Mouse (Mus musculus) heart, embryonic 15.5 days (tissue): Measurements from ENCODE around the gene Lamb1. TPM values are rescaled to one million over a fixed set of nuclear protein-coding genes. Genes with fewer than 3 reads are reported as not detected.

Source experiments
- ATAC-seq: fragments of 200-750 bp; cut with Nextera tagmentation; replicated peaks from 2 replicates; pipeline ENCODE4 v1.8.0; 2017; ENCODE audit warnings: low read depth, moderate TSS enrichment; ENCODE audit not compliant: insufficient number of reproducible peaks, insufficient read depth, low FRiP score
- H3K27ac ChIP-seq: fragments of 300-500 bp; sonication (generic); 2 replicates; pipeline ENCODE4 v1.5.1; 2015; ENCODE audit warnings: mild to moderate bottlenecking, inconsistent platforms
- H3K27me3 ChIP-seq: fragments of 300-500 bp; sonication (generic); 2 replicates; pipeline ENCODE4 v1.6.1; 2015; ENCODE audit warnings: inconsistent platforms
- H3K36me3 ChIP-seq: fragments of 300-500 bp; sonication (generic); 2 replicates; pipeline ENCODE4 v1.6.1; 2015; ENCODE audit warnings: mild to moderate bottlenecking, inconsistent platforms
- H3K4me1 ChIP-seq: fragments of 300-500 bp; sonication (generic); replicated peaks from 2 replicates; pipeline ENCODE4 v1.6.1; 2015; ENCODE audit warnings: inconsistent platforms
- H3K4me2 ChIP-seq: fragments of 300-500 bp; sonication (generic); 2 replicates; pipeline ENCODE4 v1.6.1; 2015; ENCODE audit warnings: inconsistent platforms, mild to moderate bottlenecking, moderate library complexity
- H3K4me3 ChIP-seq: fragments of 300-500 bp; sonication (generic); 2 replicates; pipeline ENCODE4 v1.5.1; 2015; ENCODE audit warnings: mild to moderate bottlenecking, inconsistent platforms
- H3K9ac ChIP-seq: fragments of 300-500 bp; sonication (generic); 2 replicates; pipeline ENCODE4 v1.6.1; 2015; ENCODE audit warnings: mild to moderate bottlenecking, inconsistent platforms
- H3K9me3 ChIP-seq: fragments of 300-500 bp; sonication (generic); replicated peaks from 2 replicates; pipeline ENCODE4 v1.6.1; 2016; ENCODE audit warnings: inconsistent platforms
- WGBS: fragments of 180-500 bp; shearing (Covaris S2); methylation state at CpG from one replicate; pipeline ENCODE4 v1.1.7; 2015; ENCODE audit warnings: mixed read lengths; 5-methylcytosine and 5-hydroxymethylcytosine counted together
- polyA plus RNA-seq: library from polyadenylated mRNA; unstranded; fragments of >200 nt; fragmentation: Nextera tagmentation; extraction: Ambion mirVana; gene quantifications from 2 replicates; pipeline ENCODE4 v1.2.1, GENCODE M21; 2015

Gene Lamb1
- polyA plus RNA-seq, 1 experiment from 2014 or later, result 90.9 TPM

GRCm38 (mm10) chr12:31283617-31284136 lies 18.6 kb downstream of the Lamb1 start:
- H3K27ac ChIP-seq, result no peak overlapping the region
- no peak for ATAC-seq
- no peak overlapping the region for H3K9ac ChIP-seq
- 67% methylated on average over 4 of the region's 4 CpGs for WGBS
- no peaks in the 10 kb centered on the region for H3K9me3 ChIP-seq
- H3K4me3 ChIP-seq, result no peak overlapping the region
- H3K4me2 ChIP-seq, result no peak overlapping the region
- peaks cover 39% of the 10 kb centered on the region for H3K4me1 ChIP-seq
- H3K36me3 ChIP-seq, result peaks cover 88% of the 10 kb centered on the region
- H3K27me3 ChIP-seq, result no peaks in the 10 kb centered on the region

DNA sequence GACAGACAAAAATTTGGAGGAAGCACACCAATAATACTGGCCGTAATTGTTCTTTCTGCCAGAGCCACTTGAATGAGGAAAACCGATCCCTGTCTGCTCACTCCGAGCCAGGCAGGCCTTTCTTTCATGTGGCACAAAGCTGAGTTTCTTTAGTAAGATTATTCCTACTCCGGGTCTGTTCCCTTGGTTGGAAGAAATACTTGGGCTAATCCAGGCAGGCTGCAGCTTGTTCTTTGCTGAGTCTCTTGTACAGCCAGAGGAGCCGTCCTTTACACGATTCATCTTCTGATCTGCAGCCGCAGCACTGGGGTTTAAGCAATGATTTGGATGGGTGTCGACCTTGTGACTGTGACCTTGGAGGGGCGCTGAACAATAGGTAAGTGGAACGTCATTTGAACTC lies 24.0 kb downstream of the Lamb1 start:
- 92% methylated on average over 10 of the region's 10 CpGs for WGBS
- Histone ChIP-seq H3K9me3 (no peaks in the 10 kb centered on the region), H3K9ac (no peak overlapping the region), H3K4me2 (no peak overlapping the region), H3K36me3 (peaks cover 71% of the 10 kb centered on the region), H3K4me3 (no peak overlapping the region), H3K27me3 (no peaks in the 10 kb centered on the region), H3K4me1 (peaks cover 32% of the 10 kb centered on the region), H3K27ac (no peak overlapping the region)
- no peak for ATAC-seq

DNA sequence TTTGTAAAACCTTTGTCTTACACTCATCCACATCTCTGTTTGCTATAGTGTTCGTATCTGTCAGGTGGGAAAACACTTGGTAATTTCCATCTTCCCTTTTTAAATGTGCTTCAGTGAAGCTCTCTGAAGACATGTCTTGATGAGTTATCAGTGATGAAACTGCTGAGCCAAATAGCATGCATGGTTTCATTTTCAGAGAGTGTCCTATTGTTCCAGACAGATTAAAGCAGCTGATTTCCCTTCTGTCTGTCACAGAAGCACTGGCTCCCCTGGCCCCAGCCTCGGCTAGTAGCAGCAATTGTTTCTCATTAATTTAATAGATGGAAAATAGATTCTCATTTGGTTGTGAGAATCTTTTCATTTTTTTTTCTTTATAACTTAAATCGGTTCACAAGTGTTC lies 25.9 kb downstream of the Lamb1 start:
- H3K9me3 ChIP-seq, result no peaks in the 10 kb centered on the region
- no peak overlapping the region for H3K4me3 ChIP-seq
- no peak overlapping the region for H3K4me2 ChIP-seq
- no peak overlapping the region for H3K9ac ChIP-seq
- H3K36me3 ChIP-seq, result peaks cover 53% of the 10 kb centered on the region
- ATAC-seq, result no peak
- H3K27ac ChIP-seq, result no peak overlapping the region
- peaks cover 48% of the 10 kb centered on the region for H3K4me1 ChIP-seq
- WGBS, result 78% methylated on average over 3 of the region's 3 CpGs
- no peaks in the 10 kb centered on the region for H3K27me3 ChIP-seq

DNA sequence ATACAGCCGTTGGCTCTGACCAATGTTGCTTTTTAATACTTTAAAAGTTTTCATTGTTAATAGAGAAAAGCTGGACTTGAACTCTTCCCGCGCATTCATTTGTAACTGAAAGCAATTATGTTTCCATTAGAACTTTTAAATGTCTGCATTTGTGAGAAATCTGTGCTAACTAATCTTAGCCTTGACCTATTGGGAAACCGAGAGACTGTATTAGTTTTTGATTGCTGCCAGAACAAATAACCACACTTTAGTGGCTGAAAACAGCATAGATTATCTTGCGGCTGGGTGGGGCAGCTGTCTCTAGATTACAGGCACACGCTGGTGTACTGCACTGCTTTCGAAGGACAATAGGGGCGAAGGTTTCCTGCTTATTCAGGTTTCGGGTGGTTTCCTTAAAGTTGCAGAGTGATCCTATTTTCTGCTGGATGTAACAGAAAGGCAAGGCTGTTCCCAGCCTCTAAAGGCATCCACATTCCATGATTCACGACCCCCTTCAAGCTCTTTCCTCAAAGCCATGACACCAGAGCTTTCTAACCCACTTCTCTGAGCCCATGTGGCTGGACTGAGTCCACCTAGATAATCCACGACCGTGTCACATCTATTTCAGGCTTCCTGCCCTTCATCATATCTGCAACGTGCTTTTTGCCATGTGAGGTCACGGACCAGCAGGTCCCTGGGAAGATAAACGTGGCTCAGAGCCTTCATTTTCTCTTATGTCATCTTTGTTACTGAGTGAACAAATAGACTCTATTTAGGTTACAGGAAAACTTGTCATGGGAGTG lies 28.5 kb downstream of the Lamb1 start:
- Histone ChIP-seq H3K4me3 (no peak overlapping the region), H3K27me3 (no peaks in the 10 kb centered on the region), H3K9me3 (no peaks in the 10 kb centered on the region), H3K4me1 (peaks cover 53% of the 10 kb centered on the region), H3K9ac (no peak overlapping the region), H3K27ac (peak overlapping the region; percentile 85), H3K4me2 (0 out of 2 replicates have a peak overlapping the region, but pooled peaks have one; percentile 5), H3K36me3 (peaks cover 37% of the 10 kb centered on the region)
- WGBS, result 31% methylated on average over 15 of the region's 15 CpGs
- peak; percentile 80 for ATAC-seq

DNA sequence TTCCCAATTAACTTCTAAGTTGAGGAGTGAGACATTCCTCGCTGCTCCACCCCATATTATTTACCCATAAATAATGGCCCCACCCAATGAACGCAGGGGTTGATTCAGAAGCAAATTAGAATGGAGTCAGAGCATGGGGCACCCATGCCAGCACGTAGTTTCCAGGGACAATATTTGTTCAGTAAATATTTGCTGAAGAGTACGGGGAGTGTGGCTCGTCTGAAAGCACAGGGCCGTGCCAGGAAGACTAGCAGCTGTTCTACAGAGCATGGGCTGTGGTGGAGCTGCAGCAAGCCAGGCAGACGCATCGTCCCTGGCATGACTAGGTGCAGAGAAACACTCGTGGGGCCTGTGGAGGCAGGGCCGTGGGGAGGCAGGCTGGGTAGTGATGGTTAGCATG lies 29.5 kb downstream of the Lamb1 start:
- peaks cover 63% of the 10 kb centered on the region for H3K4me1 ChIP-seq
- no peaks in the 10 kb centered on the region for H3K9me3 ChIP-seq
- 39% methylated on average over 10 of the region's 10 CpGs for WGBS
- no peaks in the 10 kb centered on the region for H3K27me3 ChIP-seq
- H3K27ac ChIP-seq, result peak overlapping the region; percentile 85
- no peak for ATAC-seq
- peaks cover 37% of the 10 kb centered on the region for H3K36me3 ChIP-seq
- no peak overlapping the region for H3K4me2 ChIP-seq
- H3K4me3 ChIP-seq, result no peak overlapping the region
- peak overlapping the region; percentile 19 for H3K9ac ChIP-seq

GRCm38 (mm10) chr12:31294996-31295395 lies 30.0 kb downstream of the Lamb1 start:
- Histone ChIP-seq H3K9me3 (no peaks in the 10 kb centered on the region), H3K4me1 (peaks cover 67% of the 10 kb centered on the region), H3K4me2 (no peak overlapping the region), H3K27ac (peak overlapping the region; percentile 85), H3K36me3 (peaks cover 39% of the 10 kb centered on the region), H3K4me3 (no peak overlapping the region), H3K9ac (peak overlapping the region; percentile 19; the same call in 1 of the 2 replicates), H3K27me3 (no peaks in the 10 kb centered on the region)
- no peak for ATAC-seq
- 58% methylated on average over 11 of the region's 11 CpGs for WGBS

GRCm38 (mm10) chr12:31295505-31295904 lies 30.5 kb downstream of the Lamb1 start:
- Histone ChIP-seq H3K27me3 (no peaks in the 10 kb centered on the region), H3K4me1 (peaks cover 72% of the 10 kb centered on the region), H3K27ac (peak overlapping the region; percentile 85), H3K9ac (no peak overlapping the region), H3K36me3 (peaks cover 39% of the 10 kb centered on the region), H3K4me3 (no peak overlapping the region), H3K4me2 (no peak overlapping the region), H3K9me3 (no peaks in the 10 kb centered on the region)
- ATAC-seq, result no peak
- WGBS, result 38% methylated on average over 3 of the region's 3 CpGs

- Histone ChIP-seq H3K4me1 (peaks cover 72% of the 10 kb centered on the region), H3K4me2 (no peak overlapping the region), H3K27ac (no peak overlapping the region), H3K27me3 (no peaks in the 10 kb centered on the region), H3K36me3 (peaks cover 42% of the 10 kb centered on the region), H3K9ac (no peak overlapping the region), H3K9me3 (no peaks in the 10 kb centered on the region), H3K4me3 (no peak overlapping the region)
- 71% methylated on average over 4 of the region's 4 CpGs for WGBS
- no peak for ATAC-seq
These were observed 31.1 kb downstream of the Lamb1 start for GRCm38 (mm10) chr12:31296097-31296496.

GRCm38 (mm10) chr12:31298122-31298521 lies 33.1 kb downstream of the Lamb1 start:
- H3K4me3 ChIP-seq, result no peak overlapping the region
- no peak overlapping the region for H3K4me2 ChIP-seq
- no peaks in the 10 kb centered on the region for H3K9me3 ChIP-seq
- no peaks in the 10 kb centered on the region for H3K27me3 ChIP-seq
- no peak overlapping the region for H3K9ac ChIP-seq
- peaks cover 58% of the 10 kb centered on the region for H3K4me1 ChIP-seq
- ATAC-seq, result no peak
- WGBS, result 78% methylated on average over 4 of the region's 4 CpGs
- peaks cover 55% of the 10 kb centered on the region for H3K36me3 ChIP-seq
- no peak overlapping the region for H3K27ac ChIP-seq

GRCm38 (mm10) chr12:31298530-31298929 lies 33.5 kb downstream of the Lamb1 start:
- peak overlapping the region; percentile 66; the same call in 1 of the 2 replicates for H3K27ac ChIP-seq
- no peaks in the 10 kb centered on the region for H3K27me3 ChIP-seq
- no peak overlapping the region for H3K9ac ChIP-seq
- no peaks in the 10 kb centered on the region for H3K9me3 ChIP-seq
- no peak for ATAC-seq
- H3K4me3 ChIP-seq, result no peak overlapping the region
- H3K4me2 ChIP-seq, result no peak overlapping the region
- 82% methylated on average over 8 of the region's 8 CpGs for WGBS
- peaks cover 59% of the 10 kb centered on the region for H3K36me3 ChIP-seq
- peaks cover 54% of the 10 kb centered on the region for H3K4me1 ChIP-seq

- no peaks in the 10 kb centered on the region for H3K27me3 ChIP-seq
- H3K9me3 ChIP-seq, result no peaks in the 10 kb centered on the region
- H3K9ac ChIP-seq, result no peak overlapping the region
- peak overlapping the region; percentile 66 for H3K27ac ChIP-seq
- peaks cover 64% of the 10 kb centered on the region for H3K36me3 ChIP-seq
- no peak for ATAC-seq
- peaks cover 49% of the 10 kb centered on the region for H3K4me1 ChIP-seq
- 89% methylated on average over 3 of the region's 3 CpGs for WGBS
- no peak overlapping the region for H3K4me3 ChIP-seq
- no peak overlapping the region for H3K4me2 ChIP-seq
These were observed 34.1 kb downstream of the Lamb1 start for GRCm38 (mm10) chr12:31299126-31299525.
